Mouse (Mus musculus) right cerebral cortex, postnatal 25 days (tissue): ENCODE measurements around the gene Gm20458.
A peak's percentile ranks its signal among the peaks of the same experiment; 100 is the strongest.

Experiments used
- DNase-seq: peaks from one replicate; pipeline ENCODE4 v3.0.0; 2022

The Gm20458 gene

DNA sequence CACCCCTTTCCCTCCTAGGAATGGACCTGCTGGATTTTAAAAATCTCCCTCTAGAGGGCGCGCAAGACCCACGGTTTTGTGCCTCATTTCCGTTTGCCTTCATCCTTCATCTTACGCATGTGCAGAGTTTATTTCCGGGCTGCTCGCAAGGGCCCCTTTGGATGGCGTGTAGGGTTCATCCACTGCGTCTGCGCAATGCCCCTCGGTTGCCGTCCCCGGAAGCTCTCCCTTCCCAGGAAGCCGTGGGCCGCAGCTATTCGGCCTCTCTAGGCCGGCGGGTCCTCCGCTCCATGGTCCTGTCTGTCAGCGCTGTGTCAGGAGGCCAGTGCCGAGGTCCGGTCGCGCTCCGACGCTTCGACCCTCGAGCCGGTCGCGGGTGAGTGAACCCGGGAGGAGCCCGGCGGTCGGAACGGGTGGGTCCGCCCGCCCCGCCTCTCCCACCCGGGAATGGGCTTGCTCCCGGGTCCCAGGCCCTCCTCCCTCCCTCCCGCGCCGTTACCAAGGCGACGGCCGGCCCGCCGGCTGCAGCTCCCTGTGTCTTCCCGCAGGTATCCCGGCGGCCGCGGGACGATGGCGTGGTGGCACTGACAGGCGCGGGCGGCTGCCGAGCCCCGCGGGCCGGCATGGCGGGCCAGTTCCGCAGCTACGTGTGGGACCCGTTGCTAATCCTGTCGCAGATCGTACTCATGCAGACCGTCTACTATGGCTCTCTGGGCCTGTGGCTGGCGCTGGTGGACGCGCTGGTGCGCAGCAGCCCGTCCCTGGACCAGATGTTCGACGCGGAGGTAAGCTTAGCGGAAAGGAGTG lies at the start of gene Gm20458:
TSS of gene Gm20458 (plus strand) at position 223 of the 807 bp plus-strand sequence.
- DNase-seq = peak; percentile 97

- no peak for DNase-seq
These were observed 46.6 kb upstream of the Gm20458 start for GRCm38 (mm10) chr2:164414167-164414566.

DNA sequence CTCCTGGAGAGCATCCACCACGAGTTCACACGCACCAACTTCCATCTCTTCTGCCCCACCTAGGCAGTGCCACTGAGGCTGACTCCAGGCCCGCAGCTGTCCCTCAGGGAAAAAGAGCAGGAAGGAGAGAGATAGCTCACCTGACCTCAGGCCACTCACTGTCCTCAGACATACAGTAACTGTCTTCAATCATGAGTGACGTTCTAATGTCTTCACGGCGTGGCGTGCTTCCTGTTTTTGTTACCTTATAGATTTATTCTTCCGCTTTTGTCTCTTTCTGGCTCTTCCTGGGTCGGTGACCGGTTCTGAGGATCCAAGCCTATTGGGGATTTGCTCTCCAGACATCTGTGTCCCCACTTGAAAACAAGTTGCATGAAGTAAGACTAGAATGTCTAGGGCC lies 46.2 kb upstream of the Gm20458 start:
- DNase-seq = no peak

- no peak for DNase-seq
These were observed 43.6 kb upstream of the Gm20458 start for GRCm38 (mm10) chr2:164417198-164417597.

DNA sequence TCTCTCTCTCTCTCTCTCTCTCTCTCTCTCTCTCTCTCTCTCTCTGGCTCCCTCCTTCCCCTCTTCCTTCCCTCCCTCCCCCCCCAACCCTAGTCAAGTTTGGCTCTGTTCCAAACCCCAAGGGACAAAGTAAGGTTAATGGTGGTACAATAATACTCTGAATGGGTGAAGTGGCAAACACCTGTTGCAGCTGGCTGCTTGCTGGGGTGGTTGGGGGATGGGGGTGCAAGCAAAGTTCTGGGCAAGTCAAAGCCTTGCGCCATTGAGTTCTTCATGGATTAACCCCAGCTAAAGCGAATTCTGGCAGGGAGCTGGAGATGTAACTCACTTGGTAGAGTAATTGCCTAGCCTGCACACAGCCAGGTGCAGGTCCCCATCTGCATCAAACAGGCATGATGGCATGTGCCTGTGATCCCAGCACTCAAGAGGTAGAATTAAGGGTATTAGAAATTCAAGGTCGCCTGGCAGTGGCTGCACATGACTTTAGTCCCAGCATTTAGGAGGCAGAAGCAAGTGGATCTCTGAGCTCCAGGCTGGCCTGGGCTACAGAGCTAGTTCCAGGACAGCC lies 42.4 kb upstream of the Gm20458 start:
- DNase-seq = no peak

- no peak for DNase-seq
These were observed 41.3 kb upstream of the Gm20458 start for GRCm38 (mm10) chr2:164419489-164419888.

- no peak for DNase-seq
These were observed 39.5 kb upstream of the Gm20458 start for GRCm38 (mm10) chr2:164421306-164421705.

DNA sequence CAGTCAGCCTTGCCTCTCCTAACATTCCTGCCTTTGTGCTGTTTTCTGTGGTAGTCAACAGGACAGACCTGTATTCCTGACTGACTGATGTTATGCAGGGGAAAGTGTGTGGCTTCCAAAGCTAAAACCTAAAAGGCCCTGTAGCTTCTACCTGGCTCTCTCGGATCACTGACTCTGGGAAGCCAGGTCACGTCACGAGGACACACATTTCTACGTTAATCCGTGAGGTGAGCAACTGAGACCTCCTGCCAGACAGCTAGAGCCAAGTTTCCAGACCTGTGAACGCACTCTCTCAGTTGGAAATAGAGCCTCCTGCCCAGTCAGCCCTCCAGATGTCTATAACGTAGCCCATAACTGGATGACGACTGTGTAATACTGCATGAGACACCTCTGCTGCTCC lies 38.8 kb upstream of the Gm20458 start:
- no peak for DNase-seq

DNA sequence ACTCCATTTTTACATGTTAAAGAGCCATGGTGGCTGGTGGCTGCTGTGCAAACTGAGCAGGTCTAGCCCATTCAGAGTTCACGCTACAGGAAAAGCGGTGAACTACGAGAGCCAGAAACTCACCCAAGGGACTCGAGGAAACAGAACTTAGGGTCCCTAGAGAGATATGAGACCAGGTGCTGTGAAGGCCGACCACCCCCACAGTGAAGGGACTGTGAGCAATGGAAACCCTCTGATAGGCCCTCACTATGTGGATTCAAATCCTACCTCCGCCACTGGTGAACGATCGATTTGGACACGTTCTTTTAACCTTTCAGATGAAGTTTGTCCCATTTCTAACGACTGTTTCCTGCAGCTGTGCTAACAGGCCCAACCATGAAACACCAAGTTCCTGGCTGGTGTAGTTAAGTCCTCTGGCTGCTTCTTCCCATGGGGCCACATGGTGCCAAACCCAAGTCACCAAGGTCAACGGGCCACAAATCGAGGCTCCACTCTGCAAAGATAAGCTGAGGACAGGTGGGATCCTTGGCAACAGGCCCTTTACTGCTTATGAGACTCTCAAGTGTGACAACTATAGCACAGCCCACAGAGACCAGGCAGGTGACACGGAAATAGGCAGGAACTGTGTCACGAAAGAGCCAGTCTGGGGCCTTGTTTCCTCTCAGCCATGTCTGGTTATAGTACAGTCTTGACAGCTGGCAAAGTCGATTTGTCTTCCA lies 37.9 kb upstream of the Gm20458 start:
- no peak for DNase-seq

DNA sequence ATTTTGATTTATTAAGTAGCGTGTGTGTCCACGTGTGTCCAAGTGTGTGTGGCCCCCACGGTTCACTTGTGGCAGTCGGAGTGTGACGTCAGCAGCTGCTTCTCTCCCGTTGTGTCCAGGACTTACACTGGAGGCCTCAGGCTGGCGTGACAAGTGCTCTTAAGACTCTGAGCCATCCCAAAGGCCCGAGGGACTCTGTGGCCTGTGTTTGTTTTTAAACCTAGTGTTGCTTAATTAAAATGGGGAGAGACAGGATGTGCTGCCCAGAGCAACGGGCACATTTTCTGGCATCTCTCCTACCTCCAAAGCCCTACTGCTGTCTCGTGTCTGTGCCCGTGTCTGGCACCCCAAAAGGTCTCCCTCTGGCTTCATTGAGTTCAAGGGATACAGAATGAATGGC lies 37.3 kb upstream of the Gm20458 start:
- no peak for DNase-seq

GRCm38 (mm10) chr2:164424406-164424805 lies 36.4 kb upstream of the Gm20458 start:
- DNase-seq = no peak

DNA sequence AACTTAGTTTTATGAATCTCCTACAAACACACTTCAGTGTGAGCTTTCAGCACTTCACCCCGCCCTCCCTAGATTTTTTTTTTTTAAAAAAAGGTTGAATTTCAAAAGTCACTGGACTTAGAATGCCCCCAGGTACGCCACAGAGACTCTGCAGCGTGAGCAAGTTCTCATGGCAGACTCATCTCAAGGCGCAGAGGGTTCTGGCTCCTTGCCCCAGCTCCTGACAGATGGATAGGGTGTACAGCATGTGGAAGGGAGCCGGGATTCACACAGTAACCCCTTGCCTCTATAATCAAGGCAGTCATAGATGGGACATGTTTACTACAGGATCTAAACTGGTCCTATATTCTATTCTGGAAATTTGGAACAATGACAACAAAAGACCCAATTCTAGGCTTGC lies 35.4 kb upstream of the Gm20458 start:
- no peak for DNase-seq

DNA sequence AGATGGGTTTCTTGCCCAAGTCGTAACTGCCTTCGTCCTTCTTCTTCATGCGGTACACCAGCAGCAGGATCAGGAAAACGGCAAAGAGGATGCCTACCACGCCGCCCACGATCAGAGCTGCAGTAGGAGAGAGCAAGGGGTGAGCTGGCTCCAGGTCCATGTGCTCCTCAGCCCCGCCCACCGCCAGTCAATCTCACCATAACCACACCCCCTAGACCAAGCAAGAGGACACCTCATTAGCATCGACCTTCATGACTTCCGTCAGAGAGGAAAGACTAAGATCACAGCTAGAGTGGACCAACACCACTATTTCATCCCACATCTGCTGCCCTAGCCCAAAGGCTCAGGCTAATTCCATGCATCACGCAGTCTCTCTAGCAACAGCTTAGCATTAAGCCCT lies 34.6 kb upstream of the Gm20458 start:
- no peak for DNase-seq

DNA sequence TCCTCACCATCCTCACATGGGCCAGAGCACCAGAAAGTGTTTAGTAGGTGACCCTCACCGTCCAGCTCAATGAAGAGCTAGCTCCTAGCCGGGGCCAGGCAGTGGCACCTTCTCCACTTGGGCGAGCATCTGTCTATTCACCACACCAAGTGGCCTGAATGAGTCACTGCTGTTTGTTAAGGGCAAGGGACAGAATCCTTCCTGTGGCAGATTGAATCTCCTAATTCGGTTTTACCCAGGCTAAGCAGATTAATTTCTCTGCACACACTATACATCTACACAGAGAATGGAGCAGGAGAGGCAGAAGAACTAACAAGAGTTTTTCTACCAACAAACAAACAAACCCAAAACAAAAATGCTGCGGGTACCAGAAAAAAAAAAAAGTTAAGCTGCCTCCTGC lies 33.8 kb upstream of the Gm20458 start:
- no peak for DNase-seq

DNA sequence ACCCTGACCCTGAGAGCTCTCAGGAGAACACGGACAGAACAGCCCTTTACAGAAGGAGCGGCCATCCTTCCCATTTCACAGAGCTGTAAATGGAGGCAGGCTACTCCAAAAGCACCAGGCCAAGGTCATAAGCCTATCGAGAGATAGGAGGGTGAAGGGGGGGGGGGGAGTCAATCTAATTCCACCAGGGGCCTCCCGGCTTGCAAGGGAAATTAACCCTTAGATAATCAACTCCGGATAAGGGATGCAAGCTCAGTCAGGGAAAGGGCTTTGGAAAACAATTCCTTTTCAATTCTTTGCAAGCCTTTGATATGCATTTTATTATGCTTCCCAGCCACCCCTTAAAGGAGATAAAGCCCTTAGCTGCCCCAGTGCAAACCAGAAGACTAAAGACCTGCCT lies 32.3 kb upstream of the Gm20458 start:
- no peak for DNase-seq

DNA sequence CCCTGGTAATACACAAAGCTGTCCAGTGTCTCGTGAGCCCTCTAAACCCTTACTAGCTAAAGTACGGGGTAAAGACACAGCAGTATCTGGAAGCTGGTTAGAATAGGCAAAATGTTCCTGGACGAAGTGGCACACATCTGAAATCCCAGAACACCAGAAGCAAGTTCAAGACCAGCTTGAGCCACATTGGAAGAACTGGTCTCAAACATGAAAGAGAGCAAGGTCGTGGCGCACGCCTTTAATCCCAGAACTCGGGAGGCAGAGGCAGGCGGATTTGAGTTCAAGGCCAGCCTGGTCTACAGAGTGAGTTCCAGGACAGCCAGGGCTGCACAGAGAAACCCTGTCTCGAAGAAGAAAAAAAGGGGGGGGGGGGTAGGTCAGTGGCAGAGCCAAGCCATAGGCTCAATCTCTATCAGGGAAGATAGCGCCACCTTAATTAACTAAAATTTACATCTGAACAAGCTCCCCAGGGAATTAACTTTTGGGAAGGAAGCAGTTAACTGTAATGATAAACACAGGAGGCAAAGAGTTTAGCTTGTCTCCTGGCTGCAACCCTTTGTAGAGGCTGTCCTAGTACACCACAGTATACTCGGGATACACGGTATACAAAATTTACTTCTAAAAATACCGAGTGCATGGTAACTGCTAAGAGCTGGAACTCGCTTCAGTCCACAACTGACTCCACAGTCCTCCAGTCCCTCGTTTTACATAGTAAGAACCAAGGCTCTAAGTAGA lies 30.7 kb upstream of the Gm20458 start:
- DNase-seq = no peak

DNA sequence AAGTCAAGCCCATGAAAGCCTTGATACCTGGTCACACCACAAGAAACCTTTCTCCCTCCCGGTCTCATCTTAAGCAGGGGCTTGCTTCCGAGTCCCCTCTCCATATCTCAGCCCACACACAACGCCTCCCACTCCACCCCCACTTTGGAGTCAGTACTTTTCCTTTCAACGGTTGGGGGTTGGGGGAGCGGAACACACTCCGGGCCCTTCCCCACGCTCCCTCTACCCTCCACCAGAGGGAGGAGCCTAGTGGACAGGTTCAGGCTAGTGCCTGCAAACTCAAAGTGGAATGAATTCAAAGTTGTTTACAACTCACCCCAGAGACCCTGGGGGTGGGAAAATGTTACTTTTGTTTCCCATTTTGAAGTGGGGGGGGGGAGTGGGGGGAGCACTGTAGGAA lies 30.1 kb upstream of the Gm20458 start:
- DNase-seq = no peak

DNA sequence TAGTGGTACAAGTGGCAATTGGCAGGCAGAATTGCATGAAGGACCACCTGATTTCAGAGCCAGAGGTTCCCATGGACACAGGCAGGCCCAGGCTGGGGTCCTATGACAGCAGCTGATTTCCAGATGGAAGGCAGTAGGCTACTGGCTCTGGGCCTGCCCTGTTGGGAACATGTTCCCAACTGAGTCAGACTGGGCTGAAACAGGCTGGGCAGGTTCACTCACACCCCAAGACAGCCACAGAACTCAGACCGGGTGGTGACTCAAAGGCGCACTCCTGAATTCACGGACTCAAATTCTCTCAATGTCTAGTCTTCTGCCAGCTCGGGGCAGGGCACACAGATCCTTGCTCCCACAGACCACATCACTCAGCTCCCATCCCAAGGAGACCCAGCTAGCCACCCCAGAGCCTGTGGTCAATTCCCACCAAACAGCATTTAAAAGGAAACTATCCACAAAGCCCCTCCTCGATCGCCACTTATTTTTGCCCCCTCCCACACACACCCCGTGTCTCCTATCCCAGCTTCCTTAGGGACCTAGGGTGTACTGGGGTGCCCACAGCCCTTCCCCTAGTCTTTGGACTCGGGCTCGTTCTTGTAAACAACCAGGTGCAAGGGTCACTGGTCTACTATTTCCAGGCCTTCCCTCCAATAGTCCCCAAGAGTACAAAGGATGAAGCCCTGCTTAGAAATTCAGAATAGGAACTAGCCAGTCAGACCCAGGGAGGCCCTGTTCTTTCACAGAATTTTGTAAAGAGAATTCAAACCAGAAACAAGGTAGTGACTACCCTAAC lies 28.9 kb upstream of the Gm20458 start:
- DNase-seq = no peak

DNA sequence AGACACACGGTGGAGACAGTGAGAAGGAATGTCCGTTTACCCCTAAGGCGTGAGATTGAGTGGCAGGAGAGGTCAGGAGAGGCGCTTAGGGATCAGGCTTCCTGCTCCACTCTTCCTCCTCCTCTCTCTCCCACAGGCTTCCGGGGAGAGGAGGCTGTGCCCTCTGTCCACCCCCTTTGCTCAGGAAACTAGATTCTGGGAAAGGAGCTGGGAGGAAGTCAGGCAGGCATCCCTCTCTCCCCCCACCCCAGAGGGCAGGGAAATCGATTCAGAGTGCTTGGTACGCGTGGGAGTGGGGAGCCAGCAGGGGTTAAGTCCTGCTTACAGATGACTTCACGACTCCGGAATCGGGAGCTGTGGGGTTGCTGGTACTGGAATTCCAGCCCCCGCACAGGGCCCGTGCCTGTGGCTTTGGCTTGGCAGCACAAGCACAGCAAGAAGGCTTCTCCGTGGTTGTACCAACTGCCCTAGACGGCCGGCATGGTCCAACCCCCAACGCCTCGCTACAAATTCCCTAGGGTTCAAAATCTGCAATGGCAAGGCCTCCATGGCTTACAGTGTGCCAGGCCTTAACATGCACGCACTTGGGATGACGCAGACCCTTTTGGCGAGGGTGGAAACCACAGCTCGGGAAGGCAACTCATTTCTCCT lies 28.1 kb upstream of the Gm20458 start:
- no peak for DNase-seq

GRCm38 (mm10) chr2:164433278-164433895 lies 27.4 kb upstream of the Gm20458 start:
- no peak for DNase-seq

DNA sequence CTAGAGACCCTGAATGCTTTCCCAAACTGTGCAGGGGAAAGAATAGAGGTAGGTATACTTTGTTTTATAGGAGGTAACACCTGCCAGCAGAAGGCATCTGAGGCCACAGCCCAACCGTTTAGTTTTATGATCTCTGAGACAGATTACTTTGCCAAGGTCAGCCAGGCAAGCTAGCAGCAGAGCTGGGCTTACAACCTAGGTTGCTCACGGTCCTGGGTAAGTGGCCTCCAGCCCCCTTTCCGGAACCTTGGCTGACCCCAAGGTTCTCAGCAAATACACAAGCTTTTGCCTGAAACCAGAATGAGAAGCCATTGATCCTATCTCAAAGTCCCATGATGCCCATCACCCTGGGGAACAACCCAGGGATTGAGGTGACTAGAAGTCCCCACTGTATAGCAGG lies 26.1 kb upstream of the Gm20458 start:
- no peak for DNase-seq
